Mouse (Mus musculus) naive thymus-derived CD4-positive, alpha-beta T cell, adult 2 months (primary cell): Measurements from ENCODE around the gene Tbc1d22b.
"Not testable (repeated sequence)": the region's sequence is repeated elsewhere in the genome, so short reads cannot be mapped to it uniquely, and the experiment has no call there.

Experiments used
- DNase-seq: peaks from one replicate; pipeline ENCODE4 v3.0.0-alpha.2; 2011; ENCODE audit warnings: low read depth

The Tbc1d22b gene

DNA sequence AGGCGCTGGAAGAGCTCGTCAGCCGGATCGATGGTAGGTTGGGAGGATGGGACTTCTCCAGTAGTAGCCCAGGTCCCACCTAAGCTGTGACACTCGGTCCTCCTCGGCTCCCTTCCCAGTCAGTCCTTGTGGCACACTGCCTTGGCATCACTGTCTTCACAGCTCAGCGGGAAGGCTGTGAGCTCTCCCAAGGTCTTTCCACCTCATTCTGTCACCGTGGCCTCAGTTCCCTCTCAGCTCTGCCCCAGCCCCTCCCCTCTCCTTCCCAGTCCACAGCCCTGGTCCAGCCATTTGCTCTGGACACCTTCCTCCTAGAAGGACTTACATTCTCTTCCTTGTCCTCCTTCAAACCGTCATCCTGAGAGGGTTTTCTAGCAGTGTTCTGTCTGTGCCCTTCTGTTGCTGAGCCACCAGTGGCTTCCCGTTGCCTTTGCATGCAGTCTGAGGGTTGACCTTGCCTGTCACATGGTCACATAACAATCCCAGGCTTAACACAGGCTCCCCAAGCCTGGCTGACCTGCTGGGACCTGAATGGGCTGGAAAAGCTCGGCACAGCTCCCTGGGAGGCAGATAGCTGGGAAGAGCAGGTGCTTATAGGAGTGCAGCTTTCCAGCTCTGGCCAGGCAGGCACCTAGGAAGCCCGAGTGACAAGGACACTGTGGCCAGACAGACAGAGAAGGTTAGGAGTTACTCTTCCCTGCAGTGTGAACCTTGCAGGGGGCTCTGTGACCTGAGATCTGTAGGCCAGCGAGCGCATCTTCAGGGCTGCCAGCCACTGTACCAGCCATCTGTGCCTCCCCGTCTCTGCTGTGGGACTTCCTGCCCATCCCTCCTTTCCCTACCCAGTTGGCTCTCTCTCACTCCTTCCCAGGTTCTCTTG, 46.5 kb downstream of the Tbc1d22b start:
- DNase-seq: no peak

- DNase-seq: no peak
These were observed 47.2 kb downstream of the Tbc1d22b start for GRCm38 (mm10) chr17:29596771-29597132.

- DNase-seq: no peak
These were observed 49.5 kb downstream of the Tbc1d22b start for GRCm38 (mm10) chr17:29599051-29599450.

DNA sequence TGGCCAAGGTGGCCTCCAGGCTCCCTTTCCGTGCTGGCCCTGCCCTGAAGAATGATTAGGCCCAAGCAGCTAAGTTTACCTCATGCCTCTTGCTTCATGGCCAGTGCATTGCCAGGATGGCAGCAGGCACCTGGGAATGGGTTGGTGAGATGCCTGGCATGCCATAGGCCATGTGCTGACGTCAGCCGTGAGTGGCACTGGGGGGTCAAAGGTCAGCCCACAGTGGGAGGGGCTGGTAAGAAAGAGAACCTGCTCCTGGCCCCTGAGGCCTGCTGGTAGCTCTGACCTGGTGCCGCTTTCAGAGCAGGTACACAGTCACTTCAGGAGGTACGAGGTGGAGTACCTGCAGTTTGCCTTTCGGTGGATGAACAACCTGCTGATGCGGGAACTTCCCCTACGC, 50.0 kb downstream of the Tbc1d22b start:
- no peak for DNase-seq

DNA sequence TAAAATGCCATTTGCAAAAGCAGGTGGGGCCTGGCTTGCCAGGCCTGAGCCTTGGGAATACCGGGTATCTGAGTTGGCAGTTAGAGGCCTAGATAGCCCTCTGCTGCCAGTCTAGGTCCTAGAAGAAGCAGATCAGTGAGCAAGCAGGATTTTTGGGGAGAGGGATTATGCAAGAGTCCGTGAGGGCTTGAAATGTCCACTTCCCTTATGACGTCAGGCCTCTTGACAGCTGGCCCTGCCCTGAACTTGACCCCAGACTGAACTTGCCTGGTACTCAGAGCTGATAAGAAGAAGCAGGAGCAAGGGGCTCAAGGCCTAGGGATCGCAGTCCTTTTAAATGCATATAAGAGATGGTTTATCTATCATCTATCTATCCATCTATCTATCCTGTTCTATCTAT, 51.8 kb downstream of the Tbc1d22b start:
- no peak for DNase-seq

- peak; percentile 76 for DNase-seq
These were observed 53.7 kb downstream of the Tbc1d22b start for GRCm38 (mm10) chr17:29603283-29603682.

GRCm38 (mm10) chr17:29613453-29613852, 63.9 kb downstream of the Tbc1d22b start:
- DNase-seq: not testable (repeated sequence)

DNA sequence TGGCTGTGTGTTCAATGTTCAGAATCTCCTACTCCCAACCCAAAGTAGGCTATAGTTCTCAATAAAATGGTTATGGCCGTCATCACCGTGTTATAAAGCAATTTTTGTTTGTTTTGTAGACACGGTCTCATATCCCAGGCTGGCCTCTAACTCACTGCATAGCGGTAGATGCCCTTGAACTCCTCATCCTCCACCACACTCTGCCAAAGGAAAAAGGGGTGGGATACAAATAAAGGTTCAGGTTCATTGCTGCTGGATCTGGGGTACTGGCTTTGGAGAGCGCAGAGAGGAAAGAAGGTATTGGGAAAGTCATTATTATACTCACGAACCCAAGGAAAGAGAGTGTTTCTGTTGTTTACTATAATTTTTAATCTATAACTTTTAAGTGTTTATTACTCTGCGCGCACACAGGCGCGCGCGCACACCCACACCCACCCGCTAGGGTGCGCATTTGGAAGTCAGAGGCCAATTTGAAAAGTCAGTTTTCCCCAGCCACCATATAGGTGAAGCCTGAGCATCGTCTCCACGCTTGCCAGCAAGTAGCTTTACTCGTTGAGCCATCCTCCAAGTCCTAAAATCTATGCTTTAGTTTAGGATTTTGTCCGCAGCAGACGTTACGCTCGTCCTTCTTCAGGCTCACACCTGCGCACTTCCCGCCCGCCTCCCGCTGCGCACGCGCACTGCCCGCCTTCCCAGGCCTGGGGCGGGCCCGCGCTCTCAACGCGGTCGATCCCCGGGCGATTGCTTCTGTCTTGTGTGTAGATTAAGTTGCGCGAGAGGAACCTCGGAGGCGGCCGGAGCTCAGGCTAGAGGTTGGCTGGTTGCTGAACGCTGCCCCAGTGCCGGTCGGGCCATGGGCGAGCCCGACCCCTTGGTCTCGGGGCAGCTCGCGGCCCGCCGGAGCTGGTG, 64.8 kb downstream of the Tbc1d22b start, which contains the start of the genes Rnf8 and Gm28043:
TSS of gene Rnf8 (plus strand) at position 676 of the 909 bp plus-strand sequence.
TSS of gene Gm28043 (plus strand) at position 762 of the 909 bp plus-strand sequence.
- DNase-seq: peak; percentile 97

GRCm38 (mm10) chr17:29615024-29615551, 65.5 kb downstream of the Tbc1d22b start:
- no peak for DNase-seq

DNA sequence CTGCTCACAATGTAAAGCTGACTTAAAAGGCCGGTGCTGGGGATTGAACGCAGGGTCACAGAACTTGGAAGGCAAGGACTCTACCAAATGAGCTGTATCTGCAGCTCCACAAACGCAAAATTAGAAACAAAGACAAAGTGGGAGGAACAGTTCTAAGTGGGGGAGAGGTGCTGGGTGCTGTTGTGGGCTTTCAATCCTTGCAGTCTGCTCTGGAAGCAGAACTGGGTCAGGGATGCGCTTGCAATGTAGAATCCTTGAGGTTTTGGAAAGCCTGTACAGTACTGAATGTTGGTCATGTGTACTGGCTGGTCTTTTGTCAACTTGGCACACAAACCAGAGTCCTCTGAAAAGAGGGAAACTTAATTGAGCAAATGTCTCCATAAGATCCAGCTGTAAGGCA, 66.0 kb downstream of the Tbc1d22b start:
- DNase-seq: no peak

- no peak for DNase-seq
These were observed 69.6 kb downstream of the Tbc1d22b start for GRCm38 (mm10) chr17:29619231-29619630.

DNA sequence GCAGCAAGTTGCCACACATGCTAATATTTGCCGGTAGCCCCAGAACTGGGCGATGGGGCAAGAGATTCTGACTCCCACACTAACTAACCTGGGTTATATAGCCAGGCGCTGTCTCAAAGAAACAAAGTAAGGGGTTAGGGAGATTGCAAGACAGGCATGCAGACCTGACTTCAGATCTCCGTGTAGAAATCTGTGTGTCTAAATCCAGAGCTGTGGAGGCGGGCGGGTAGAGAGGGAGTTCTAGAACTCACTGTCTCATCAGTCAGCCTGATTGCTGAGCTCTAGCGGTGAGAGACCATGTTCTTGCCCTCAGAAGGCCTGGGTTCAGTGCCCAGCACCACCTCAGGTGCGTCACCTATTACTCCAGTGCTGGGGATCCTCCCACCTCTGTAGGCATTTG, 73.9 kb downstream of the Tbc1d22b start:
- no peak for DNase-seq

- DNase-seq: no peak
These were observed 77.7 kb downstream of the Tbc1d22b start for GRCm38 (mm10) chr17:29627285-29627684.

DNA sequence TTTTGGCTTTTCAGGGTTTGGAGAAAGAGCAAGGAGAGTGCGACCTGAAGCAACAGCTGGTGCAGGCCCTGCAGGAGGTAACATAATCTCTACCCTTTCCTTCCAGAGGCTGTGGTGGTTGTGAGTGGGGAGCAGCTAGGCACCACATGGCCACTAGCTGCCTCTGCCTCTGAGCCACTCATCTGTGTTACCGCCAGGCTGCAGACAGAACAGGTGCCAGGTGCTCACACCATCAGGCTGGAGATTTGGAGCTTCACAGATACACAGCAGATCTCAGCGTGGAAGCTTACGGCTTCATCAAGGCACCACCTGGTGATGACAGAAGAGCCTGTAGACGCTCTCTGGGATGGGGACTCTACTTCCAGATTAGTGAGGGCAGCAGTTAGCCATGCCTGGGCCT, 79.4 kb downstream of the Tbc1d22b start:
- DNase-seq: no peak

- DNase-seq: no peak
These were observed 80.0 kb downstream of the Tbc1d22b start for GRCm38 (mm10) chr17:29629620-29630019.

GRCm38 (mm10) chr17:29632312-29632711, 82.7 kb downstream of the Tbc1d22b start:
- no peak for DNase-seq

GRCm38 (mm10) chr17:29635492-29635891, 85.9 kb downstream of the Tbc1d22b start:
- DNase-seq: no peak

DNA sequence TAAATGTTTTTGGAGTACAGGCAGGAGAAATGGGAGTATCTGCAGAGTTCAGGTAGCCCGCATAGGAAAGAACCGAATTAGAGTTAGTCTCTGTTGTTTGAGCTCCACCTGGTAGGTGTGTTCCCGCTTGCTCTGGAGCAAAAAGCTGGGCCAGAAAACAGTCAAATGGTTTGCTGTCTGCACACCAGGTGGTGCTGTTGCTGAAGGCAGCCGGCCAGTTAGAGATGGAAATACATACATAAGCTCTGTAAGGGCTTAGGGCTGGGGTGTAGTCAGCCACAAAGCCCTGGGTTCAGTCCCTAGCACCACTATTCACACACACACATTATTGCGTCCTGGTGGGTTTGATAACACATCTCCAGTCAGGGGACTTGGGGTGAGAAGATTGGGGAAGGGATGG, 86.5 kb downstream of the Tbc1d22b start:
- DNase-seq: no peak

DNA sequence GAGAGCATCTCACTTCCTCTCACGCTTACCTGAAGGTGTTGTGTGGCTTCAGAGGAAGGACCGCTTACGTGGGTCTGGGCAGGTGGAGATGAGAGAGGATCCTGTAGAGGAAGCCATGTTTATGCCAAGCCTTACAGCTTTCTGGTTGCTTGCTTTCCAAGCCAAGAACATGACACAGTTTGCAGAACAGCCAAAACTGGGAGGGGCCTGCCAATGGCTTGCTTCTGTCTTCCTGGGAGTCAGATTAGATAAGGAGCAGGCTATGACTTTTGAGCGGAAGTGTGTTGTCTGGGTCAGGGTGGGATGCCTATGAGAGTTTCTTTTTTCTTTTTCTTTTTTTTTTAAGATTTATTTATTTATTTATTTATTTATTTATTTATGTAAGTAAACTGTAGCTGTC, 87.8 kb downstream of the Tbc1d22b start:
- no peak for DNase-seq

DNA sequence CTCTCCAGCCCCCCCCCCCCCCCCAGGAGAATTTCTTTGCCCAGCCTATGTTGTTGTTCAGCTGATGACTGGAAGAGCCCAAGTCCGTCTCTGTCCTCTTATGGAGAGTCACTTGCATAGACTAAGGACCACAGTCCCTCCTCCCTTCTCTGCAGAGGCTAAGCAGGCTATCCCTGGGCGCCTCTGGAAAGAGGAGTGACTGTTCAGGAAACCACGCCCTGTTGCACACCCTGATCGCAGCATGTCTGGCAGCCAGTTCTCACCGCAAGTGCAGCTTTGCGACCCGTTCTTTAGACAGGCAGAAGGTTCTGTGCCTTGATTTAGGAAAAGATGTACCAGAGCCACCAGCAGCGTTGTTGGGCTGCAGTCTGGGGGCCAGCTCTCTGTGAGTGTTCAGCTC, 88.3 kb downstream of the Tbc1d22b start:
- DNase-seq: no peak

- no peak for DNase-seq
These were observed 91.4 kb downstream of the Tbc1d22b start for GRCm38 (mm10) chr17:29640971-29641370.

DNA sequence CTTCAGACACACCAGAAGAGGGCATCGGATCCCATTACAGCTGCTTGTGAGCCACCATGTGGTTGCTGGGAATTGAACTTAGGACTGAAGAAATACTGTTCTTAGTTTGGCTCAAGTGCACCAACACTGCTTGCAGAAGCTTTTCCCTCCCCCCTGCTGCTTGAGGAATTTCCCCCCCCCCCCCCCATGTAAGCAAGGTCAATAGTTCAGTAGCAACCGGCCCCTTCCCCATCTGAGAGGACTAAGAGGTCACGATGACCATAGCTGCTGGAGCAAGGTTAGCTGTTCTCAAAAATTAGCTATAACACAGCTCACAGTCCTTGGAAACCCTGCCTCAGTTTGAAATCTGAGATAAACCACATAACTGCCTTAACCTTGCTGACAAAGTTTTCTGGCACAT, 92.6 kb downstream of the Tbc1d22b start:
- no peak for DNase-seq
